Mouse (Mus musculus) liver, embryonic 13.5 days (tissue): Measurements from ENCODE around the gene Pde8b. TPM values are rescaled to one million over a fixed set of nuclear protein-coding genes. Genes with fewer than 3 reads are reported as not detected.

Experiments used
- ATAC-seq: fragments of 200-750 bp; cut with Nextera tagmentation; 2 replicates; pipeline ENCODE4 v1.8.0; 2017; ENCODE audit warnings: low read depth, mild to moderate bottlenecking, moderate number of reproducible peaks, moderate library complexity
- DNase-seq: peaks from one replicate; pipeline ENCODE4 v3.0.0; 2022
- H3K27ac ChIP-seq: fragments of 300-500 bp; sonication (generic); 2 replicates; pipeline ENCODE4 v1.5.1; 2015; ENCODE audit warnings: moderate library complexity, mild to moderate bottlenecking, inconsistent platforms
- H3K27me3 ChIP-seq: fragments of 300-500 bp; sonication (generic); 2 replicates; pipeline ENCODE4 v1.6.1; 2015; ENCODE audit warnings: mild to moderate bottlenecking, inconsistent platforms
- H3K36me3 ChIP-seq: fragments of 300-500 bp; sonication (generic); 2 replicates; pipeline ENCODE4 v1.6.1; 2015; ENCODE audit warnings: mild to moderate bottlenecking, inconsistent platforms
- H3K4me1 ChIP-seq: fragments of 300-500 bp; sonication (generic); replicated peaks from 2 replicates; pipeline ENCODE4 v1.6.1; 2015; ENCODE audit warnings: inconsistent platforms
- H3K4me2 ChIP-seq: fragments of 300-500 bp; sonication (generic); 2 replicates; pipeline ENCODE4 v1.6.1; 2015; ENCODE audit warnings: inconsistent platforms, mild to moderate bottlenecking, moderate library complexity
- H3K4me3 ChIP-seq: fragments of 300-500 bp; sonication (generic); replicated peaks from 2 replicates; pipeline ENCODE4 v1.5.1; 2015; ENCODE audit warnings: mild to moderate bottlenecking, inconsistent platforms
- H3K9ac ChIP-seq: fragments of 300-500 bp; sonication (generic); 2 replicates; pipeline ENCODE4 v1.6.1; 2015; ENCODE audit warnings: mild to moderate bottlenecking, inconsistent platforms
- H3K9me3 ChIP-seq: fragments of 300-500 bp; sonication (generic); replicated peaks from 2 replicates; pipeline ENCODE4 v1.6.1; 2016; ENCODE audit warnings: inconsistent platforms
- WGBS: fragments of 180-500 bp; shearing (Covaris S2); methylation state at CpG from one replicate; pipeline ENCODE4 v1.1.7; 2015; ENCODE audit not compliant: insufficient replicate concordance; 5-methylcytosine and 5-hydroxymethylcytosine counted together
- polyA plus RNA-seq: library from polyadenylated mRNA; unstranded; fragments of >200 nt; fragmentation: Nextera tagmentation; extraction: Ambion mirVana; gene quantifications from 2 replicates; pipeline ENCODE4 v1.2.1, GENCODE M21; 2015

Pde8b gene
- polyA plus RNA-seq, 1 experiment from 2014 or later: 0.53 TPM

GRCm38 (mm10) chr13:95096646-95097045 lies 153.5 kb downstream of the Pde8b start:
- Histone ChIP-seq H3K27ac (no peak overlapping the region), H3K4me1 (no peaks in the 10 kb centered on the region), H3K9me3 (no peaks in the 10 kb centered on the region), H3K4me3 (no peak overlapping the region), H3K36me3 (no peaks in the 10 kb centered on the region), H3K9ac (no peak overlapping the region), H3K4me2 (no peak overlapping the region), H3K27me3 (no peaks in the 10 kb centered on the region)
- DNase-seq (no peak), ATAC-seq (no peak)
- WGBS: 69% methylated on average over 3 of the region's 3 CpGs

DNA sequence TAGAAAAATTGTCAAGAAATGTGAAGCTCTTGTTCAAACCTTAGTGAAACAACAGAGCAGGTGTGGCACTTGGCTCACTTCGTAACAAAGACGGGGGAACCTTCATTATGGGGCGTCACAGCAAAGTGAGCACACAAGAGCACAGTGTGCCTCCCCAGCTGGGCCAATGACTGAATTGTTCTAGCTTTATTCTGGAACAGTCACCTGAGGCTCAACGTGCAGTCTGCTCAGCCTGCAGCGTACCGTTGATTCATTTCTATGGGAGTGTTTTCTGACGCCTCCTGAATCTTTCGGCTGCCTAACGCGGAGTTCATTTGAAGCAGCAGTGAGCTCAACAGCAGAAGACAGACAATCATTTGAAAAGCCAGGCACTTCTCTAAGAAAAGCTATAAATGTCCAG lies 154.3 kb downstream of the Pde8b start:
- 77% methylated on average over 10 of the region's 10 CpGs for WGBS
- no peaks in the 10 kb centered on the region for H3K27me3 ChIP-seq
- no peak overlapping the region for H3K9ac ChIP-seq
- no peaks in the 10 kb centered on the region for H3K4me1 ChIP-seq
- H3K4me2 ChIP-seq: no peak overlapping the region
- no peak overlapping the region for H3K4me3 ChIP-seq
- DNase-seq: no peak
- no peaks in the 10 kb centered on the region for H3K36me3 ChIP-seq
- ATAC-seq: no peak
- H3K27ac ChIP-seq: no peak overlapping the region
- H3K9me3 ChIP-seq: no peaks in the 10 kb centered on the region

- 48% methylated on average over 14 of the region's 14 CpGs for WGBS
- no peak overlapping the region for H3K4me2 ChIP-seq
- DNase-seq (no peak), ATAC-seq (no peak)
- H3K27ac ChIP-seq: no peak overlapping the region
- no peaks in the 10 kb centered on the region for H3K4me1 ChIP-seq
- no peaks in the 10 kb centered on the region for H3K27me3 ChIP-seq
- H3K36me3 ChIP-seq: no peaks in the 10 kb centered on the region
- H3K9me3 ChIP-seq: no peaks in the 10 kb centered on the region
- H3K4me3 ChIP-seq: no peak overlapping the region
- H3K9ac ChIP-seq: no peak overlapping the region
Observed at GRCm38 (mm10) chr13:95091546-95092445, 158.3 kb downstream of the Pde8b start.

GRCm38 (mm10) chr13:95087358-95087787 lies 162.8 kb downstream of the Pde8b start:
- DNase-seq (no peak), ATAC-seq (no peak)
- 57% methylated on average over 8 of the region's 8 CpGs for WGBS
- H3K27ac ChIP-seq: no peak overlapping the region
- no peak overlapping the region for H3K9ac ChIP-seq
- H3K4me1 ChIP-seq: no peaks in the 10 kb centered on the region
- no peak overlapping the region for H3K4me3 ChIP-seq
- no peak overlapping the region for H3K4me2 ChIP-seq
- no peaks in the 10 kb centered on the region for H3K36me3 ChIP-seq
- no peaks in the 10 kb centered on the region for H3K9me3 ChIP-seq
- H3K27me3 ChIP-seq: no peaks in the 10 kb centered on the region

DNA sequence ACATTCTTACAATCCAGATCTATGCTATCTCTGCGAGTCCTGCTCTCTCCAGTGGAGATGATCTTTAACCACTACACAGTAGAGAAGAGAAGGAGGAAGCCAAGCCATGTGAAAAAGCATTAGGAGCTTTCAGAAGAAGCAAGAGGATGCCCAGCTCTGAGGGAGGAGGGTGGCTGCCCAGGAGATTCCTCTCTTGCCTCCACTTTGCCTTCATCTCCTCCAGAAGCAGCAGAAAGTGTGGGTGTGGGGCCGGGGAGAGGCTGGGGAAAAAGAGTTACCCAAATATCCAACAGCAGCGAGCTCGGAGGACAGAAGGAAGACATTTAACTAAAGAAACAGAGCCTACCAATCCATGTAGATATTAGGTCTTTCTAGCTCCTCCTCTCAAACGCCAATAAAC lies 164.1 kb downstream of the Pde8b start:
- H3K4me3 ChIP-seq: no peak overlapping the region
- no peak overlapping the region for H3K4me2 ChIP-seq
- ATAC-seq: no peak
- H3K4me1 ChIP-seq: no peaks in the 10 kb centered on the region
- no peak for DNase-seq
- H3K9ac ChIP-seq: no peak overlapping the region
- H3K27me3 ChIP-seq: no peaks in the 10 kb centered on the region
- WGBS: 56% methylated on average over 5 of the region's 5 CpGs
- no peaks in the 10 kb centered on the region for H3K36me3 ChIP-seq
- no peaks in the 10 kb centered on the region for H3K9me3 ChIP-seq
- H3K27ac ChIP-seq: no peak overlapping the region

DNA sequence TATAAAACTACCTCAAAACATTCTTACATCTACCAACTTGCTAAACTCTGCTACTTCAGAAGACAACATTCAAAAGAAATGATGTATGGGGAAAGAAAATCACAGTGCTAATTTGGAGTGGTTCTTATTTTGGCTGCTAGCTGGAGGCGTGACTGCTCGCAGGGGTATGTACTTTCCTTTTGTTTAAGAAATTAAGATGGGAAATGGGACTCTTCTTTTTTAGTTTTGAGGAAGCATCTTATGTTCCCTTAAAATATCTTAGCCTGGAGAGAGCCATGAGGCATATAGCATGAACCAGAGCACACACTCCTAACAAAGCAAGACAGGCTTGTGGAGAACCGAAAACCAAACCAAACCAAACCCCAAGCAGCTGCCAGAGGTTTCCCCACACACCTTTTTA lies 167.5 kb downstream of the Pde8b start:
- Histone ChIP-seq H3K9ac (no peak overlapping the region), H3K9me3 (no peaks in the 10 kb centered on the region), H3K27ac (no peak overlapping the region), H3K36me3 (no peaks in the 10 kb centered on the region), H3K4me1 (no peaks in the 10 kb centered on the region), H3K4me3 (no peak overlapping the region), H3K27me3 (no peaks in the 10 kb centered on the region), H3K4me2 (no peak overlapping the region)
- WGBS: 54% methylated on average over 3 of the region's 3 CpGs
- DNase-seq: no peak
- ATAC-seq: no peak

DNA sequence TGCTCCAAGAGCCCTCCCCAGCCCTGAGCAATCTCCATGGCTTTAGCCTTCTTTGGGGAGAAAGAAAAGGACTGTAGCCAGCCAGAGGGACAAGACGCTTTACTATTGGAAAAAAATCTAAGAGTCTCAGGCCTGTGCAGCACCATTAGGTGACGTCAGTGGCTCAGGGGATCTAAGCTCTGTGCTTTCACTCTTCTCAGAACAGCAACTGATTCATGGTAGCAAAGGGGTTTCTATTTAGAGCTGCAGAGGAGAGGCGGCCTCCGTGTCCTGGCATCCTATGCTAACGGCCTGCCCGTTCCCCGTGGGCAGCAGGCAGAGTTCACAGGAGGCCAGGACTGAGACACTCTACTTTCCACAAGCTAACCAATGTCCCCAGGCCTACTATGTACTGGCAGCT lies 169.1 kb downstream of the Pde8b start:
- 74% methylated on average over 7 of the region's 7 CpGs for WGBS
- DNase-seq (no peak), ATAC-seq (no peak)

GRCm38 (mm10) chr13:95078492-95078891 lies 171.6 kb downstream of the Pde8b start:
- Histone ChIP-seq H3K27ac (no peak overlapping the region), H3K36me3 (no peaks in the 10 kb centered on the region), H3K4me3 (no peak overlapping the region), H3K4me2 (no peak overlapping the region), H3K4me1 (no peaks in the 10 kb centered on the region), H3K9me3 (no peaks in the 10 kb centered on the region), H3K9ac (no peak overlapping the region), H3K27me3 (no peaks in the 10 kb centered on the region)
- DNase-seq (no peak), ATAC-seq (no peak)
- WGBS: 35% methylated on average over 6 of the region's 6 CpGs

More for the DNA sequence above, 169.1 kb downstream of the Pde8b start:
- Histone ChIP-seq H3K9ac (no peak overlapping the region), H3K9me3 (no peaks in the 10 kb centered on the region), H3K27me3 (no peaks in the 10 kb centered on the region), H3K4me2 (no peak overlapping the region), H3K27ac (no peak overlapping the region), H3K36me3 (no peaks in the 10 kb centered on the region), H3K4me1 (no peaks in the 10 kb centered on the region), H3K4me3 (no peak overlapping the region)

DNA sequence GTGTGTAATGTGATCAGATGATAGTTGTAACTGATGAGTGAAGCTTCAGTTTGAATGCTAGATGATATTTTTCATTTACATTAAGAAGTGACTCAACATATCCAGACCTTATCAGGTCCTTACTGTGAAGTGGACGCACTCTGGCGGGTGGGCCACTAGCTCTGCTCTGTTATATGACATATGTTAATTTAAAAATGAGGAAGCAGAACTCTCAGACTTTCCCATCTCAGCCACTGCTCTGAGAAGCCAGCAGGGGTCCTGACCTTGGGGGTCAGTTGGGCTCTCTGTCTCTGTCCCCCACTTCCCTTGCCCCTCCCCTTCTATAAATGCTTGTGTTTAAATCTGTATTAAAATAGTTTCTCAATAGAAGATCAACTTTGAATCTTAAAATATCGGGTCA lies 172.4 kb downstream of the Pde8b start:
- ATAC-seq: no peak
- Histone ChIP-seq H3K36me3 (no peaks in the 10 kb centered on the region), H3K27me3 (no peaks in the 10 kb centered on the region), H3K4me2 (no peak overlapping the region), H3K27ac (no peak overlapping the region), H3K9me3 (no peaks in the 10 kb centered on the region), H3K4me3 (no peak overlapping the region), H3K4me1 (no peaks in the 10 kb centered on the region), H3K9ac (no peak overlapping the region)
- 37% methylated on average over 3 of the region's 3 CpGs for WGBS
- DNase-seq: no peak

DNA sequence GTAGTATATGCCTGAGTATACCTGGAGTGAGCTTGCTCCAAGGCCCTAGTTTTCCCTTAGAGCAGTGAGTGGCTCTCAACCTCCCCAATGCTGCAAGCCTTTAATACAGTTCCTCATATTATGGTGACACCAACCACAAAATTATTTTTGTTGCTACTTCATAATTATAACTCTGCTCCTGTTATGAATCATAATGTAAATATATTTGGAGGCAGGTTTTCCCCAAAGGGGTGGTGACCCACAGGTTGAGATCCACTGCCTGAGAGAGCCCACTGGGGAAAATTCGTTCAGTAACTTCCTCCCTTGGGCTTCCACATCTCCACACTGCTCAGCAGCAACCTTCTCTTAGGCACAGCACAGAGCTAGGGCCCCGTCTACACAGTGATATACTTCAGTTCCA lies 174.0 kb downstream of the Pde8b start:
- H3K27me3 ChIP-seq: no peaks in the 10 kb centered on the region
- no peak overlapping the region for H3K4me3 ChIP-seq
- no peaks in the 10 kb centered on the region for H3K36me3 ChIP-seq
- WGBS: 39% methylated on average over 2 of the region's 2 CpGs
- no peak for DNase-seq
- H3K27ac ChIP-seq: no peak overlapping the region
- no peak for ATAC-seq
- no peaks in the 10 kb centered on the region for H3K4me1 ChIP-seq
- no peak overlapping the region for H3K9ac ChIP-seq
- no peak overlapping the region for H3K4me2 ChIP-seq
- H3K9me3 ChIP-seq: no peaks in the 10 kb centered on the region

GRCm38 (mm10) chr13:95073445-95074172 lies 176.5 kb downstream of the Pde8b start:
- H3K4me3 ChIP-seq: no peak overlapping the region
- H3K4me2 ChIP-seq: no peak overlapping the region
- ATAC-seq: no peak
- H3K4me1 ChIP-seq: no peaks in the 10 kb centered on the region
- H3K9ac ChIP-seq: no peak overlapping the region
- WGBS: 67% methylated on average over 8 of the region's 8 CpGs
- no peaks in the 10 kb centered on the region for H3K36me3 ChIP-seq
- DNase-seq: no peak
- no peak overlapping the region for H3K27ac ChIP-seq
- no peaks in the 10 kb centered on the region for H3K27me3 ChIP-seq
- H3K9me3 ChIP-seq: no peaks in the 10 kb centered on the region

DNA sequence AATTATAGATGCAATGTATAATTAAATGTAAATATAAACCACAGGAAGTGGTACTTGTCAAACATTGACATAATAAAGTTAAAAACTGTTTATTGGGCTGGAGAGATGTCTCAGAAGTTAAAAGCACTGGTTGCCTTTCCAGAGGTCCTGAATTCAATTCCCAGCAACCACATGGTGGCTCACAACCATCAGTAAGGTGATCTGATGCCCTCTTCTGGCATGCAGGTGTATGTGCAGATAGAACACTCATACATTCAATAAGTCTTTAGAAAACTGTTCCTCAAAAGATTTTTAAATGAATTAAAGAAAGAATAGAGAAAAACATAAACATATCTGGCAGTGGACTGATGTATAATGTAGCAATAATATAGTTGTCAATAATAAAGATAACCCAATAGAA lies 179.9 kb downstream of the Pde8b start:
- ATAC-seq (no peak), DNase-seq (no peak)
- Histone ChIP-seq H3K27me3 (no peaks in the 10 kb centered on the region), H3K4me1 (no peaks in the 10 kb centered on the region), H3K9ac (no peak overlapping the region), H3K4me2 (no peak overlapping the region), H3K4me3 (no peak overlapping the region), H3K36me3 (no peaks in the 10 kb centered on the region), H3K9me3 (no peaks in the 10 kb centered on the region), H3K27ac (no peak overlapping the region)
